Mouse (Mus musculus) testis, adult 2 months (tissue): Measurements from ENCODE around the gene Tec.

Experiments
- CTCF ChIP-seq: fragments of 200-500 bp; IDR thresholded peaks from 2 replicates; pipeline ENCODE4 v1.5.1; 2012; ENCODE audit warnings: low read depth, mild to moderate bottlenecking, inconsistent platforms, low read length, moderate library complexity; ENCODE audit not compliant: control insufficient read depth, insufficient read depth, insufficient replicate concordance
- POLR2A ChIP-seq: fragments of 200-500 bp; IDR thresholded peaks from 2 replicates; pipeline ENCODE4 v1.6.1; 2012; ENCODE audit warnings: low read depth, mild to moderate bottlenecking, inconsistent platforms, low read length, moderate library complexity; ENCODE audit not compliant: control insufficient read depth

DNA sequence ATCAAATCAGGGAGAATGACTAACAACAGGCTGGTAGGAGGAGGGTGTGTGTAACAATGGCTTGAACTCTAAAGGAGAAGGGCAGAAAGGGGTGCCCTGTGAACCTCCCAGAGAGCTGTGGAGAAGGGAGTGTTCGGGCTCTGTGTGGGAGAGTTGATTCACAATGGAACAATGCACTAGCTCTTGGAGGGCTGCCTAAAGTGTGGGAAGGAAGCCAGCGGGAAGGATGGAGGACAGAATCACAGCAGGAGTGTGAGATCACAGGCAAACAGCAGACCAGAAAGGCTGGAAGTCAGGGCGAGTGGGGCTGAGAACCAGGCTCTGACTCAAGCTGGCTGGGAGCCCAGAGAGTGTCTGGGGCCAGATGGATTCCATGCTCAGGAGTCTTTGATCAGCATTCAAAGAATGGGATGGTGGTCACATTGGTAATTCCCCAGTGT is 12.6 kb downstream of the Tec start:
- TF ChIP-seq CTCF (no peak), POLR2A (no peak)
